Mouse (Mus musculus) ES-Bruce4 (cell line): Measurements from ENCODE around the gene Chrnd. TPM values are rescaled to one million over a fixed set of nuclear protein-coding genes. Genes with fewer than 3 reads are reported as not detected.
A peak's percentile ranks its signal among the peaks of the same experiment; 100 is the strongest.

ENCODE experiments used
- H3K27ac ChIP-seq: 2 replicates; pipeline ENCODE4 v1.5.1; 2012; ENCODE audit warnings: low read length, inconsistent platforms; ENCODE audit not compliant: insufficient read depth
- H3K27me3 ChIP-seq: 2 replicates; pipeline ENCODE4 v1.6.1; 2012; ENCODE audit warnings: mild to moderate bottlenecking, low read length, inconsistent platforms; ENCODE audit not compliant: control insufficient read depth, poor library complexity, insufficient read depth, severe bottlenecking
- H3K36me3 ChIP-seq: 2 replicates; pipeline ENCODE4 v1.6.1; 2012; ENCODE audit warnings: inconsistent platforms, mild to moderate bottlenecking, low read length, moderate library complexity; ENCODE audit not compliant: control insufficient read depth, poor library complexity, insufficient read depth, severe bottlenecking
- H3K4me1 ChIP-seq: one replicate; pipeline ENCODE4 v1.8.1; 2011; ENCODE audit warnings: low read length; ENCODE audit not compliant: control insufficient read depth, insufficient read depth
- H3K4me3 ChIP-seq: 2 replicates; pipeline ENCODE4 v1.5.1; 2011; ENCODE audit warnings: low read depth, mild to moderate bottlenecking, low read length
- H3K9ac ChIP-seq: 2 replicates; pipeline ENCODE4 v1.6.1; 2012; ENCODE audit warnings: low read depth, mild to moderate bottlenecking, inconsistent platforms; ENCODE audit not compliant: poor library complexity, severe bottlenecking
- H3K9me3 ChIP-seq: replicated peaks from 2 replicates; pipeline ENCODE4 v1.6.1; 2012; ENCODE audit warnings: mild to moderate bottlenecking, low read length, inconsistent platforms; ENCODE audit not compliant: control insufficient read depth, poor library complexity, insufficient read depth, severe bottlenecking
- CTCF ChIP-seq: IDR thresholded peaks from one replicate; pipeline ENCODE4 v1.8.1; 2011; ENCODE audit warnings: low read depth, low read length
- EP300 ChIP-seq: IDR thresholded peaks from 2 replicates; pipeline ENCODE4 v1.6.1; 2011; ENCODE audit warnings: low read depth, low read length; ENCODE audit not compliant: insufficient read depth
- POLR2A ChIP-seq: IDR thresholded peaks from one replicate; pipeline ENCODE4 v1.8.1; 2011; ENCODE audit warnings: low read length; ENCODE audit not compliant: insufficient read depth
- polyA plus RNA-seq: library from polyadenylated mRNA; stranded (reverse); fragments of >200 nt; gene quantifications from 2 replicates; pipeline ENCODE4 v1.2.4, GENCODE M21; 2011; ENCODE audit warnings: low read depth; ENCODE audit not compliant: missing spikeins, insufficient read depth, insufficient read length

Gene Chrnd
- polyA plus RNA-seq, 1 experiment = not detected

DNA sequence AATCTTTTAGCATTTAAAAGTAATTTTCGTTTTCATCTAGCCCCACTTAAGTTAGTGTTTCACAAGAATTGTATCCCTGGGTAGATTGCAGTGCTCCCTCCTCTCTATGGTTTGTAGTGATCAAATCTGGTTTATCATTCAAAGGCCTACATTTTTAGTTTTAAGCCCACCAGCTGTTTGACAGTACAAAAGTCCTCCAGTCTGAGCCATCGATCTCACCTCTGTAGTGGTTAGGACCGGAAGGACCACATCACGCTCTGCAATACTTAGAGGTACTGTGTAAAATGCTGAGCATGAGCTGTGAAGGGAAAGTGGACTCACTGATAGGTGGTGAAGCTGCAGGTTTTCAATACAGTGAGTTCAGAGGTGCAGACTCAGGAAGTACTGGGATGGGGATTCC lies 24.3 kb downstream of the Chrnd start:
- no peaks in the 10 kb centered on the region for H3K9me3 ChIP-seq
- peak overlapping the region; percentile 98 for H3K4me3 ChIP-seq
- H3K27me3 ChIP-seq = no peaks in the 10 kb centered on the region
- H3K9ac ChIP-seq = peak overlapping the region; percentile 88
- no peaks in the 10 kb centered on the region for H3K4me1 ChIP-seq
- H3K27ac ChIP-seq = 0 out of 2 replicates have a peak overlapping the region, but pooled peaks have one; percentile 3
- TF ChIP-seq EP300 (no peak), CTCF (no peak), POLR2A (no peak)
- H3K36me3 ChIP-seq = peaks cover 14% of the 10 kb centered on the region

DNA sequence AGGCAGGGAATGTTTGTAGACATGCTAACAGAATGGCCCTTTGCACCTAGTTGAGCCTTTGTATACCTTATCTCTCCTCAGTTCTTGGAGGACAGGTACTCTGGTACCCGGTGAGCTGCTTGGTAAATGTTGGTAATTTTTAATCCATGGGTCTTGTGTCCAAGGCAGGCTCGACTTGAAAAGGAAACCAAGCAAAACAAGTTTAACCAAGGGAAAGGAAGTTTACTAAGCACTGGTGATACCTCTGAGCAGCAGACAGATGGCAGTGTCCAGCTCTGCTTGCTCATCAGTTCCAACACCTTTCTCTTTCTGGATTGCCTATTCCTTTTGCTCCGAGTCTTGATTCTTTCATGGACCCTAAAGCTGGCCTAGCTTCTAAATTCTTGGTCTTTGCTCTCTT lies 27.5 kb downstream of the Chrnd start:
- no peaks in the 10 kb centered on the region for H3K4me1 ChIP-seq
- no peak overlapping the region for H3K4me3 ChIP-seq
- no peaks in the 10 kb centered on the region for H3K27me3 ChIP-seq
- H3K9me3 ChIP-seq = peaks cover 4% of the 10 kb centered on the region
- H3K9ac ChIP-seq = peak overlapping the region; percentile 20; the same call in 1 of the 2 replicates
- H3K36me3 ChIP-seq = peaks cover 45% of the 10 kb centered on the region
- TF ChIP-seq POLR2A (no peak), EP300 (no peak), CTCF (peak; percentile 32)
- peak overlapping the region; percentile 86 for H3K27ac ChIP-seq

DNA sequence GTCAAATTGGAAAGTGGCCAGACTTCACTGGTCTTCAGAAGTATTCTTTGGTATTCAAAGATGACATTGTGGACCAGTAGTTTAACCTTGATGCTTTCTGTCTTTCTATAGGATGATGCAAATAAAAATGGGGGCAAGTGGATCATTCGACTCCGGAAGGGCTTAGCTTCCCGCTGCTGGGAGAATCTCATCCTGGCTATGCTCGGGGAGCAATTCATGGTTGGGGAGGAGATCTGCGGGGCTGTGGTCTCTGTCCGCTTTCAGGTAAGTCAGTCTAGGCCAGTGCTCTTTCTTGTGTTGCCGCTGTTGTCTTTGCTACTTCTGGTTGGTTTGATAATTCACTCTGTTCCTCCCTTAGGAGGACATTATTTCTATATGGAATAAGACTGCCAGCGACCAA lies 35.3 kb downstream of the Chrnd start:
- no peak for TF ChIP-seq POLR2A
- peak; percentile 68; the same call in 1 of the 2 replicates for TF ChIP-seq EP300
- TF ChIP-seq CTCF = no peak
- Histone ChIP-seq H3K27ac (peak overlapping the region; percentile 97), H3K27me3 (no peaks in the 10 kb centered on the region), H3K9ac (peak overlapping the region; percentile 44), H3K9me3 (peaks cover 4% of the 10 kb centered on the region), H3K4me1 (peaks cover 18% of the 10 kb centered on the region), H3K36me3 (peaks cover 68% of the 10 kb centered on the region), H3K4me3 (peak overlapping the region; percentile 40; the same call in 1 of the 2 replicates)

DNA sequence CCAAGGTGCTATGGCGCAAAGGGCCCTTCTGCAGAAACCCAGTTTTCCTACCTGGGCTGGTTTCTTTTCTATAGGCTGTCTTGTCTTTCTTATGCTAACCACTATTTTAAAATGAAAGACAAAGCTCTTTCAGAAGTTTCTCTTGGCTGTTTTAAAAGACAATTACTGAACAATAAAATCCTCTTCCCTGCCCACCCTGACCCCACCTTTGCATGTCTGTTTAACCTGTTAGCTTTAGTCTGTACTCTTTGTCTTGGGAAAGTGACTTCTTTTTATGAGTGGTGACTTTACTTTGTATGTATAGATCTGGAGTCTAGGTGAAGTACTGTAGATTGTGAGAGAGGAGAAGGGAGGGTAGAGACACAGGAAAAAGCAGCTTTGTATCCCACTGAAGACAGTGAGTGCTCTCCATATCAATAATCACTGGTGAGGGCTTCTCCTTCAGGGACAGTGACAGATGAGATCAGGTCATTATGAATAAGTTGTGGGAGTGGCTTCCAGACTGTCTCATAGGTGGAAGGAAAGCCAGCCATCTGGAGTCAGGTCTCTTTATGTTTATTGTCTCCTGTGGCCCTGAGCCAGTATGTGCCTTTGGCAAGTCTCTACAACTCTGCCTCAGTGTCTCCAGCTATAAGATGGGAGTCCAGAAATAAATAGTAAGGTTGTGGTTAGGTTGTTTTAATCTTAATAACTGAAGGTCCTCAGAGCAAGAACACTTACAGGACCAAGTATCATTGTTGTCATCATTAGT lies 36.2 kb downstream of the Chrnd start:
- no peak overlapping the region for H3K9ac ChIP-seq
- TF ChIP-seq CTCF (no peak), EP300 (peak; percentile 72), POLR2A (no peak)
- peak overlapping the region; percentile 97 for H3K27ac ChIP-seq
- no peaks in the 10 kb centered on the region for H3K27me3 ChIP-seq
- no peak overlapping the region; the same call in 1 of the 2 replicates for H3K4me3 ChIP-seq
- peaks cover 19% of the 10 kb centered on the region for H3K4me1 ChIP-seq
- H3K36me3 ChIP-seq = peaks cover 60% of the 10 kb centered on the region
- peaks cover 2% of the 10 kb centered on the region for H3K9me3 ChIP-seq

DNA sequence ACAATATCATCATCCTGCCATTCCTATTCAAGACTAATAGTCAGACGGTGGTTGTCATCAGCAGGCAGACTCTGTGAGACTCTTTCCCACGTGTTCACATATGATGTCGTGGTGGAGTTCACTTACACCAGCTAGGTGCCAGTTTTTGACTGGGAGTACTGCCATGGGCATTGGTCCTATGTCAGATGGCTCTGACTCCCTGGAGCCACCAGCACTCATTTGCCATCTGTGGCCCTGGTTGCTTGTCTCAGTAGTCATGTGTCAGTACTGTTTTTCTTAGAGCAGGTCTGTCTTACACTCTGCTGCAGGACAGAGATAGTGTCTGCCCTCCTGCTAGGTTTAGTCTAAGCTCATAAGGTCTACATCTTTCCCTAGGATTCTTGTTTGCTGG lies 36.7 kb downstream of the Chrnd start:
- Histone ChIP-seq H3K9ac (no peak overlapping the region), H3K4me1 (peaks cover 19% of the 10 kb centered on the region), H3K27me3 (no peaks in the 10 kb centered on the region), H3K27ac (peak overlapping the region; percentile 96), H3K4me3 (no peak overlapping the region), H3K9me3 (no peaks in the 10 kb centered on the region), H3K36me3 (peaks cover 54% of the 10 kb centered on the region)
- TF ChIP-seq EP300 (no peak), POLR2A (no peak), CTCF (no peak)

DNA sequence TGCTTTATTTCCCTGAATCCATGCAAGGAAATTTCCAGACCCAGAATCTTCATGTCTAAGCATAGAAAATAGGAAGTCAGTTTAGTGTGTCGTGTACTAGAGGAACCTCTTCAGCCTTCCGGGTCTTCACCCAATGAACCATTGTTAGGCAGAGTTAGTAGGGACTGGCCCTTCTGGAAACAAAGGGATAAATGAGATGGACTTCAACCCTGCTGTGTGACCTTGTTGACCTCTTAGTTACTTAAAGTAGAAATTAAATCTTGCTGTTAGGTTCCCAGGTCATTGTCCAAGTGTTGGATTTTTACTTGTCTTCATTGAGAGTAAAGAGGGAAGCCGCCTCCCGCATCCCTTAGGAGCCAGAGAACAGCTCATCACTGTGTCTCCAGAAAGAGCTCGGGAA lies 40.2 kb downstream of the Chrnd start:
- Histone ChIP-seq H3K4me1 (peaks cover 27% of the 10 kb centered on the region), H3K27me3 (no peaks in the 10 kb centered on the region), H3K9ac (no peak overlapping the region), H3K27ac (peak overlapping the region; percentile 85), H3K4me3 (no peak overlapping the region), H3K36me3 (peaks cover 36% of the 10 kb centered on the region), H3K9me3 (no peaks in the 10 kb centered on the region)
- no peak for TF ChIP-seq CTCF
- TF ChIP-seq EP300 = no peak
- TF ChIP-seq POLR2A = no peak
